8 mouse cellular contexts compared by ENCODE assay signal in genomic region chr6:86404996-86405395, GRCm38 (mm10). TPM values are rescaled to one million over a fixed set of nuclear protein-coding genes. Genes with fewer than 3 reads are reported as not detected.
A peak's percentile ranks its signal among the peaks of the same experiment; 100 is the strongest.
DNase-seq lines count a peak whose midpoint lies in the region; ATAC-seq lines count a peak whose summit lies in the region.

No protein-coding gene starts in this region.

- H3K4me1 ChIP-seq in embryonic facial prominence, embryonic 14.5 days (ENCODE audit: control insufficient read depth, insufficient read depth, low read length) = peaks cover 5% of the 10 kb centered on the region
- peaks cover 10% of the 10 kb centered on the region for H3K4me1 ChIP-seq in limb, embryonic 12.5 days (replicated peaks)

- H3K4me2 ChIP-seq in embryonic facial prominence, embryonic 14.5 days (ENCODE audit: low read depth, low read length) = peak overlapping the region; percentile 68
- H3K4me2 ChIP-seq in limb, embryonic 12.5 days = peak overlapping the region; percentile 62

- H3K9me3 ChIP-seq in embryonic facial prominence, embryonic 14.5 days (ENCODE audit: control insufficient read depth, low read length) = no peaks in the 10 kb centered on the region
- H3K9me3 ChIP-seq in limb, embryonic 12.5 days = no peaks in the 10 kb centered on the region

- H3K36me3 ChIP-seq in embryonic facial prominence, embryonic 14.5 days (ENCODE audit: control insufficient read depth, insufficient read depth, low read length) = peaks cover 17% of the 10 kb centered on the region
- peaks cover 22% of the 10 kb centered on the region for H3K36me3 ChIP-seq in limb, embryonic 12.5 days

- peak; percentile 44 for DNase-seq in cerebellum, adult 9-10 months
- DNase-seq in cerebellum, adult 11-12 months = no peak
- DNase-seq in A20 (ENCODE audit: low read depth, low spot score) = peak; percentile 68
- peak; percentile 26 for DNase-seq in embryonic facial prominence, embryonic 14.5 days (ENCODE audit: low spot score)
- peak; percentile 25 for DNase-seq in retina, postnatal 1 day
- no peak for DNase-seq in right cerebral cortex, adult 2 months (ENCODE audit: low spot score in 2 of 2)
- DNase-seq in frontal cortex, adult 2 months (ENCODE audit: extremely low spot score in 1 of 2, low spot score in 1 of 2) = no peak

- peak overlapping the region; percentile 87 for H3K4me3 ChIP-seq in embryonic facial prominence, embryonic 14.5 days (ENCODE audit: low read depth, low read length)
- peak overlapping the region; percentile 85 for H3K4me3 ChIP-seq in limb, embryonic 12.5 days (replicated peaks)

- peak overlapping the region; percentile 99 for H3K9ac ChIP-seq in embryonic facial prominence, embryonic 14.5 days (ENCODE audit: low read depth, low read length)
- H3K9ac ChIP-seq in limb, embryonic 12.5 days (replicated peaks) = peak overlapping the region; percentile 99

- H3K27me3 ChIP-seq in embryonic facial prominence, embryonic 14.5 days (replicated peaks; ENCODE audit: control insufficient read depth, insufficient read depth, low read length) = no peaks in the 10 kb centered on the region
- H3K27me3 ChIP-seq in limb, embryonic 12.5 days = 0 out of 2 replicates have a peak, but pooled peaks cover 1% of the 10 kb centered on the region

- H3K27ac ChIP-seq in embryonic facial prominence, embryonic 14.5 days (replicated peaks; ENCODE audit: low read depth, low read length) = peak overlapping the region; percentile 100
- H3K27ac ChIP-seq in limb, embryonic 12.5 days = peak overlapping the region; percentile 100

- WGBS in embryonic facial prominence, embryonic 14.5 days = under 1% methylated on average over 11 of the region's 11 CpGs
- WGBS in limb, embryonic 12.5 days = 1% methylated on average over 11 of the region's 11 CpGs

- no peak for ATAC-seq in embryonic facial prominence, embryonic 14.5 days (ENCODE audit: low read depth)
- ATAC-seq in limb, embryonic 12.5 days (ENCODE audit: insufficient number of reproducible peaks, insufficient read depth, low FRiP score, low TSS enrichment, low read depth) = no peak

RNA-seq across cellular contexts. Expression of gene Tia1, which starts 1.0 kb away (rescaled TPM):
- 130 and 160 TPM in 2 replicates for polyA plus RNA-seq in embryonic facial prominence, embryonic 14.5 days (2014; fragmentation: Nextera tagmentation; extraction: Ambion mirVana)
- 298 and 331 TPM in 2 replicates for polyA plus RNA-seq in limb, embryonic 12.5 days (2016; fragmentation: Nextera tagmentation; extraction: Ambion mirVana)
- polyA plus RNA-seq in frontal cortex, adult 2 months (2012; rRNA removed) = 163 and 204 TPM in 2 replicates

RNA-seq across cellular contexts. Expression of gene Pcyox1, which starts 8.0 kb away (rescaled TPM):
- 80.5 and 95.2 TPM in 2 replicates for polyA plus RNA-seq in embryonic facial prominence, embryonic 14.5 days (2014; fragmentation: Nextera tagmentation; extraction: Ambion mirVana)
- polyA plus RNA-seq in limb, embryonic 12.5 days (2016; fragmentation: Nextera tagmentation; extraction: Ambion mirVana) = 76.4 and 79.3 TPM in 2 replicates
- 57.1 and 69.2 TPM in 2 replicates for polyA plus RNA-seq in frontal cortex, adult 2 months (2012; rRNA removed)

RNA-seq across cellular contexts. Expression of gene Gm44790, which starts 21.5 kb away (rescaled TPM):
- not detected in 2 replicates for polyA plus RNA-seq in embryonic facial prominence, embryonic 14.5 days (2014; fragmentation: Nextera tagmentation; extraction: Ambion mirVana)
- 0.50 TPM in 1 of 2 replicates, not detected in the other for polyA plus RNA-seq in limb, embryonic 12.5 days (2016; fragmentation: Nextera tagmentation; extraction: Ambion mirVana)
- polyA plus RNA-seq in frontal cortex, adult 2 months (2012; rRNA removed) = 0.82 and 1.1 TPM in 2 replicates

RNA-seq across cellular contexts. Expression of gene C87436, which starts 33.2 kb away (rescaled TPM):
- 22.7 and 23.9 TPM in 2 replicates for polyA plus RNA-seq in embryonic facial prominence, embryonic 14.5 days (2014; fragmentation: Nextera tagmentation; extraction: Ambion mirVana)
- 25.8 and 27.3 TPM in 2 replicates for polyA plus RNA-seq in limb, embryonic 12.5 days (2016; fragmentation: Nextera tagmentation; extraction: Ambion mirVana)
- polyA plus RNA-seq in frontal cortex, adult 2 months (2012; rRNA removed) = 18.9 and 19.1 TPM in 2 replicates

RNA-seq across cellular contexts. Expression of gene Snrpg, which starts 33.9 kb away (rescaled TPM):
- 561 and 600 TPM in 2 replicates for polyA plus RNA-seq in embryonic facial prominence, embryonic 14.5 days (2014; fragmentation: Nextera tagmentation; extraction: Ambion mirVana)
- 790 and 833 TPM in 2 replicates for polyA plus RNA-seq in limb, embryonic 12.5 days (2016; fragmentation: Nextera tagmentation; extraction: Ambion mirVana)
- 62.4 and 65.0 TPM in 2 replicates for polyA plus RNA-seq in frontal cortex, adult 2 months (2012; rRNA removed)

Comparison
In these comparisons a context has a peak if more than half of its experiments do, and no peak if none do; other contexts are left out.
1. DNase-seq: peak in cerebellum, adult 9-10 months (single experiment), A20 (single experiment), embryonic facial prominence, embryonic 14.5 days (single experiment) and retina, postnatal 1 day (single experiment); none in cerebellum, adult 11-12 months (single experiment), right cerebral cortex, adult 2 months (0 of 2) and frontal cortex, adult 2 months (0 of 2).